Mouse (Mus musculus): ENCODE data around the gene Rdx. TPM values are rescaled to one million over a fixed set of nuclear protein-coding genes. Genes with fewer than 3 reads are reported as not detected.

Gene Rdx
- total and polyA plus RNA-seq, 3 experiments: 103 to 152 (median 109) TPM

DNA sequence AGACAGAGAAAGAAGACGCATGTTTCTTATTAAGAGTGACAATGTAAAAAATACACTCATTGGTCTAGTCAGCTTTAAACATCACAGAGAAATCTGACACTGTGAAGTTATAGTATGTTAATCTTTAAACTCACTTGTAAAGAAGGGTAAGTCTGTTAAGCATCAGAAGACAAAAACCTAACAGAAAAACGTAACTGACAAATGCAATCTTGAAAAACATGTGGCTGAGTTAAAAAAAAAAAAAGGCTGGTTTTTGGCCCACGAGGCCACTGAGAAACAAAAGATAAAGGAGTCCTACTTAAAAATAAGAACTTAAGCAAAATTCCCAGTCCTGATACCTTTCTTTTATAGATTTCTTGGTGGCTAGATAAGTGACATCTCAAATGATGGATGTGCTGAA, 63.8 kb downstream of the Rdx start (continued):
- TF ChIP-seq POLR2AphosphoS2 (IDR thresholded peaks at IDR 0.05; ENCODE audit: low read length) (no peak), MYB (IDR thresholded peaks at IDR 0.05; ENCODE audit: low read depth, low read length) (peak; percentile 94), E2F4 (IDR thresholded peaks at IDR 0.05; ENCODE audit: borderline replicate concordance, low read depth, low read length) (no peak), CHD2 (IDR thresholded peaks at IDR 0.05; ENCODE audit: low read length) (no peak), MYC (IDR thresholded peaks at IDR 0.05; ENCODE audit: low read depth, low read length) (peak; percentile 88), ZKSCAN1 (IDR thresholded peaks at IDR 0.05; ENCODE audit: low read depth, low read length) (no peak), ELF1 (IDR thresholded peaks at IDR 0.05; ENCODE audit: low read depth, low read length) (no peak), RCOR1 (IDR thresholded peaks at IDR 0.05; ENCODE audit: low read depth, low read length) (peak; percentile 75), EP300 (IDR thresholded peaks at IDR 0.05; ENCODE audit: low read depth in 1 of 2, low read length in 2 of 2) (peak; percentile 87 to 94), ZMIZ1 (IDR thresholded peaks at IDR 0.05; ENCODE audit: low read depth, low read length) (0 out of 2 replicates have a peak, but pooled peaks have one; percentile 53), POLR2A (IDR thresholded peaks at IDR 0.05; ENCODE audit: control insufficient read depth in 1 of 2, insufficient read depth in 1 of 2, low read depth in 1 of 2, low read length in 2 of 2, poor library complexity in 1 of 2) (no peak), SIN3A (IDR thresholded peaks at IDR 0.05; ENCODE audit: low read length) (peak; percentile 78), JUND (IDR thresholded peaks at IDR 0.05; ENCODE audit: low read depth, low read length) (no peak), TBP (IDR thresholded peaks at IDR 0.05; ENCODE audit: low read depth, low read length) (no peak), GABPA (IDR thresholded peaks at IDR 0.05; ENCODE audit: low read depth, low read length) (no peak), NELFE (IDR thresholded peaks at IDR 0.05; ENCODE audit: low read depth, low read length) (no peak), MAFK (IDR thresholded peaks at IDR 0.05; ENCODE audit: borderline replicate concordance, low read depth, low read length) (peak; percentile 39; the same call in 1 of the 2 replicates), USF2 (IDR thresholded peaks at IDR 0.05; ENCODE audit: borderline replicate concordance in 1 of 2, insufficient read depth in 1 of 2, low read depth in 1 of 2, low read length in 2 of 2) (no peak), KAT2A (conservative IDR thresholded peaks at IDR 0.05; ENCODE audit: low read depth, low read length) (no peak), ZC3H11A (IDR thresholded peaks at IDR 0.05; ENCODE audit: low read depth, low read length) (no peak), MEF2A (IDR thresholded peaks at IDR 0.05; ENCODE audit: extremely low read depth, insufficient replicate concordance, low read depth, low read length, poor library complexity, severe bottlenecking) (no peak), ZNF384 (IDR thresholded peaks at IDR 0.05; ENCODE audit: low read depth, low read length) (peak; percentile 98), MAX (IDR thresholded peaks at IDR 0.05; ENCODE audit: low read length) (peak; percentile 71; the same call in 1 of the 2 replicates)

DNA sequence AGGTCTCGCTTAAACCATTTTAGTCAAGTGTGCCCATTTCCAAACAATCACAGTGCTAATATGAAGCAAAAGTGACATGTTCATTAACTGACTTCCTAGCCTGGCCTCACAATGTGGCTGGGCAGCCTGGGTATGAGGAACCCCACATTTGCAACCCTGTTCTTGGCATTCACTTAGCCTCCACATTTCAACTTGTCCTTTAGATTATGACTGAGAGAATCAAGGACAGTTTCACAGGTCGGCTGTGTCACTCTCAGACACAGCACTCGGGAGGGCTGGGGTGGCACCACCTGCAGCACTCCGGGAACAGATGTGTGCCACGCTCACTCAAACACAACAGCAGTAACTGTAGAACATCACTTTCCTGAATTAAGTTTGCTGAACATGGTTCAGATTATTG, 66.1 kb downstream of the Rdx start:
- TF ChIP-seq ZC3H11A (IDR thresholded peaks at IDR 0.05; ENCODE audit: low read depth, low read length) (no peak), RAD21 (IDR thresholded peaks at IDR 0.05; ENCODE audit: low read depth, low read length) (no peak), USF1 (IDR thresholded peaks at IDR 0.05; ENCODE audit: low read depth, low read length) (no peak), MAX (IDR thresholded peaks at IDR 0.05; ENCODE audit: low read length) (no peak), GATA1 (IDR thresholded peaks at IDR 0.05; ENCODE audit: low read depth, low read length) (no peak)
- no peaks in the 10 kb centered on the region for H3K79me2 ChIP-seq (ENCODE audit: control insufficient read depth, insufficient read depth, low read length, poor library complexity)
- no peaks in the 10 kb centered on the region for H3K27me3 ChIP-seq (ENCODE audit: control insufficient read depth in 1 of 2, insufficient read depth in 2 of 2, low read length in 2 of 2)
- H3K4me1 ChIP-seq (ENCODE audit: control insufficient read depth in 1 of 2, insufficient read depth in 2 of 2, low read length in 2 of 2): peaks cover 10 to 26% of the 10 kb centered on the region in 2 experiments
- peaks cover 0 to 20% of the 10 kb centered on the region in 2 experiments; a peak in 2 of 4 replicates for H3K36me3 ChIP-seq (ENCODE audit: control insufficient read depth in 1 of 2, insufficient read depth in 2 of 2, low read length in 2 of 2)
- no peak overlapping the region for H3K4me3 ChIP-seq (ENCODE audit: control insufficient read depth in 1 of 2, insufficient read depth in 1 of 2, low read depth in 2 of 2, low read length in 2 of 2)
- no peak overlapping the region for H3K9ac ChIP-seq (ENCODE audit: control insufficient read depth, low read depth, low read length, poor library complexity, severe bottlenecking)
- no peaks in the 10 kb centered on the region for H3K9me3 ChIP-seq (replicated peaks; ENCODE audit: insufficient read depth, low read length)
- H3K27ac ChIP-seq (ENCODE audit: control insufficient read depth, low read depth, low read length): no peak overlapping the region
- no peak for DNase-seq (ENCODE audit: low read depth, low spot score)

Measured in MEL (cell line).